Mouse (Mus musculus) heart, postnatal 0 days (tissue): Measurements from ENCODE around the gene Glb1l. TPM values are rescaled to one million over a fixed set of nuclear protein-coding genes. Genes with fewer than 3 reads are reported as not detected.
A peak's percentile ranks its signal among the peaks of the same experiment; 100 is the strongest.

Experiments used
- ATAC-seq: fragments of 200-750 bp; cut with Nextera tagmentation; 2 replicates; pipeline ENCODE4 v1.8.0; 2017; ENCODE audit warnings: low read depth, moderate number of reproducible peaks, moderate library complexity; ENCODE audit not compliant: insufficient read depth
- DNase-seq: peaks from one replicate; pipeline ENCODE4 v3.0.0-alpha.2; 2016; ENCODE audit warnings: low spot score
- H3K27ac ChIP-seq: fragments of 300-500 bp; sonication (generic); 2 replicates; pipeline ENCODE4 v1.5.1; 2014; ENCODE audit warnings: low read depth, mild to moderate bottlenecking
- H3K27me3 ChIP-seq: fragments of 300-500 bp; sonication (generic); 2 replicates; pipeline ENCODE4 v1.6.1; 2014; ENCODE audit warnings: low read length, mixed read lengths; ENCODE audit not compliant: control insufficient read depth, insufficient read depth
- H3K36me3 ChIP-seq: fragments of 300-500 bp; sonication (generic); replicated peaks from 2 replicates; pipeline ENCODE4 v1.6.1; 2014; ENCODE audit warnings: low read length, mixed read lengths; ENCODE audit not compliant: control insufficient read depth, insufficient read depth
- H3K4me1 ChIP-seq: fragments of 300-500 bp; sonication (generic); 2 replicates; pipeline ENCODE4 v1.6.1; 2014; ENCODE audit warnings: antibody characterized with exemption; ENCODE audit not compliant: control insufficient read depth, insufficient read depth
- H3K4me2 ChIP-seq: fragments of 300-500 bp; sonication (generic); 2 replicates; pipeline ENCODE4 v1.6.1; 2014; ENCODE audit warnings: low read depth, mild to moderate bottlenecking, low read length, moderate library complexity
- H3K4me3 ChIP-seq: fragments of 300-500 bp; sonication (generic); 2 replicates; pipeline ENCODE4 v1.5.1; 2014; ENCODE audit warnings: low read depth, low read length
- H3K9ac ChIP-seq: fragments of 300-500 bp; sonication (generic); replicated peaks from 2 replicates; pipeline ENCODE4 v1.6.1; 2014; ENCODE audit warnings: low read depth, low read length, mixed read lengths
- H3K9me3 ChIP-seq: fragments of 300-500 bp; sonication (generic); replicated peaks from 2 replicates; pipeline ENCODE4 v1.6.1; 2016; ENCODE audit warnings: low read length; ENCODE audit not compliant: control insufficient read depth
- CTCF ChIP-seq: IDR thresholded peaks from 2 replicates; pipeline ENCODE4 v1.5.1; 2016; ENCODE audit warnings: antibody characterized with exemption, control low read depth, low read depth
- EP300 ChIP-seq: IDR thresholded peaks from 2 replicates; pipeline ENCODE4 v1.6.1; 2016; ENCODE audit warnings: antibody characterized with exemption, low read depth
- WGBS: fragments of 180-500 bp; shearing (Covaris S2); extraction: QIAGEN DNeasy Blood & Tissue Kit; methylation state at CpG from one replicate; pipeline ENCODE4 v1.1.7; 2014; 5-methylcytosine and 5-hydroxymethylcytosine counted together
- polyA plus RNA-seq: library from polyadenylated mRNA; unstranded; fragments of >200 nt; fragmentation: Nextera tagmentation; extraction: Ambion mirVana; gene quantifications from 2 replicates; pipeline ENCODE4 v1.2.1, GENCODE M21; 2015
- total RNA-seq: library from RNA; depleted of rRNA; stranded (reverse); fragments of >200 nt; gene quantifications from 2 replicates; pipeline ENCODE4 v1.2.3, GENCODE M21; 2014; ENCODE audit warnings: low replicate concordance; rRNA removed

Gene Glb1l
- total RNA-seq (9.8 and 11.3 TPM in 2 replicates), polyA plus RNA-seq (3.6 and 3.8 TPM in 2 replicates)

DNA sequence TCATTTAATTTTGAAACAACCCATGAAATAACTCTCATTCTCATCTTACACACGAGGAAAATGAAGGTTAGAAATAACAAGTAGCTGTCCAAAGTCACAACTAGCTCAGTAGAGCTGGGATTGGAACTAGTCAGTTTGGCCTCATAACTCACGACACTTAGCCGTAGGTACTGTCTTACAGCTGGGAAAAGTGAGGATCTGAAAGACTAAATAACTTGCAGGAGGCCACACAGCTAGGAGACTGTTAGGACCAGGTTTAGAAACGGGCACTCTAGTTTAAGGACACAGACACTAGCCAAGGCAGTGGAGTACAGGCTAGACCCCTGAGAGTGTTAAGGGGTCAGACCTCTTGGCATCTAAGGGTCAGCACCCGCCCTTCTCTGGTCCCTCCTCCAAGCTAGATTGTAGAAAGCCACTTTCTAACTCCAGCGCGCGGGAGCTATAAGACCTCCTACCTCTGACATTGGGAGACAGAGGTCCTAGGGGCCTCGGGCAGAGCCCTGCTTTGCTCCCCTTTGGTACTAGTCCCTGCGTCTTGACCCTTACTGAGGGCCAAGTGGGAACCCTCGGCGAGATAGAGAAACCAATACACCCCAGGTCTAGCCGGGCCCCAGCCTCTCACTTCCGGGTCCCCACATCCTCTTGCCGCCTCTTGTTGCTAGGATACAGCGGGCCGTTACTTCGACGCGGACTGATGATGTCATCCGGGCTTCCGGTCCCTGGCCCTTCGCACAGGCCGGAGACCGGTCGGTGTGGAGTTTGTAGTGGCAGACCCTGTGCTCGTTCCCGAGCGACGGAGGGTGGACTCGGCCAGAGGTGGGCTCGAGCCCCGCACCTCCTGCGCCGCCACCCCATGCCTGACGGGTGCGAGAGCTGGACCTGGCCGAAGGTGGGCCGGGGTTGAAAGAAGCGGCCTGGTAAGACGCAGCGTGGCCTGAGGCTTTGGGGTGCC is at the start of gene Glb1l, which contains the start of gene Stk16:
TSS of gene Glb1l (minus strand) at position 678 of the 952 bp plus-strand sequence.
TSS of gene Stk16 (plus strand) at position 703 of the 952 bp plus-strand sequence.
- TF ChIP-seq EP300 (peak; percentile 33; the same call in 1 of the 2 replicates), CTCF (no peak)
- H3K4me2 ChIP-seq: peak within 1 kb of the TSS; percentile 89
- H3K27me3 ChIP-seq: no peaks in the 10 kb centered on the region
- WGBS: 5% methylated on average over 42 of the region's 42 CpGs
- H3K4me1 ChIP-seq: peaks cover 29% of the 10 kb centered on the region
- ATAC-seq: peak; percentile 91
- peak within 1 kb of the TSS; percentile 91 for H3K4me3 ChIP-seq
- peak within 1 kb of the TSS; percentile 59 for H3K27ac ChIP-seq
- H3K9ac ChIP-seq: peak within 1 kb of the TSS; percentile 92
- DNase-seq: peak; percentile 95
- H3K36me3 ChIP-seq: peaks cover 31% of the 10 kb centered on the region
- no peaks in the 10 kb centered on the region for H3K9me3 ChIP-seq

DNA sequence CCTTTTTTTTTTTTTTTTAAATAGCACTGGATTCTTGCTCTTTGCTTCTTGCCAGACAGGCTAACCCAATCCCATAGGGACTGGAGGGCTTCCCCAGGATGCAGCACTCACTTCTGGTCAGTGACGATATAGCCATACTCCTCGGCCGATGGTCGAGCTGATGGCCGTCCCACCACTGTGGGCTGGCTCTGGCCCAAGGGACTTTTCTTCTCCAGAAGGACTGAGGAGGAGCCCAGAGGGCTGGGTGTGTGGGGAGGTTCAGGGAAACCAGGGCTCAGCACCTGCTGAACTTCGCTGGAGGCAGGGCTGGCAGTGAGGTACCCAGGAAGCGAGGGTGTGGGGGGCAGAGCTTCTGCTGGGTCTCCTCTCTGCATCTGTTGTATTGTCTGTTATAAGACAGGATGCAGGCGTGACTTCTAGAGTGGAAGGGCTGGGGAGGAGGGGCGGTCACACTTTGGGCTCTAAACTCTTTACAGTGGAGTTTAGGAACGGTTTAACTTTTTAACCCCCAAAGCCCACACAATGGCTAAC is 45.0 kb upstream of the Glb1l start:
- Histone ChIP-seq H3K4me2 (no peak overlapping the region), H3K4me3 (no peak overlapping the region), H3K9ac (no peak overlapping the region), H3K36me3 (no peaks in the 10 kb centered on the region), H3K27me3 (no peaks in the 10 kb centered on the region), H3K27ac (no peak overlapping the region), H3K4me1 (peaks cover 3% of the 10 kb centered on the region), H3K9me3 (no peaks in the 10 kb centered on the region)
- ATAC-seq (no peak), DNase-seq (no peak)
- WGBS: 37% methylated on average over 10 of the region's 10 CpGs
- no peak for TF ChIP-seq EP300
- no peak for TF ChIP-seq CTCF

DNA sequence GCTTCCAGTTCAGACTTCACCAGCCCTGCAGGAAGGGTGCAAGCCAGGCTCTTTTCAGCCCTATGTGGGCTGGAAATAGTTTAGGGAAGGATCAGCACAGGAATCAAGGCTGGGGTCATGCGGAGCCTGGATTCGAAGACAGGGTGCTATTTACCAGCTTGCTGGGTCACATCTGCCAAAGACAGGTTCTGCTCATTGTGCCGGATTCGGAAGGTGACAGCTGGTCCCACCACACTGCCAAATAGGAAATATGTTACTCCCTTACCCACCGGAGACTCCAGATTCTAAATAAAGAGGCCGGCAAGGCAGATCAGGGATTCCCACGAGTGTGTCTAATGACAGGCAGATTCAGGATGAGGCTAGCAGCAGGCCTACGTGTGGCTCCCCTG is 44.0 kb upstream of the Glb1l start:
- WGBS: 66% methylated on average over 8 of the region's 8 CpGs
- DNase-seq (no peak), ATAC-seq (no peak)
- Histone ChIP-seq H3K4me1 (peaks cover 3% of the 10 kb centered on the region), H3K27ac (no peak overlapping the region), H3K9me3 (no peaks in the 10 kb centered on the region), H3K4me2 (no peak overlapping the region), H3K4me3 (no peak overlapping the region), H3K9ac (no peak overlapping the region), H3K27me3 (no peaks in the 10 kb centered on the region), H3K36me3 (no peaks in the 10 kb centered on the region)
- no peak for TF ChIP-seq EP300
- no peak for TF ChIP-seq CTCF

DNA sequence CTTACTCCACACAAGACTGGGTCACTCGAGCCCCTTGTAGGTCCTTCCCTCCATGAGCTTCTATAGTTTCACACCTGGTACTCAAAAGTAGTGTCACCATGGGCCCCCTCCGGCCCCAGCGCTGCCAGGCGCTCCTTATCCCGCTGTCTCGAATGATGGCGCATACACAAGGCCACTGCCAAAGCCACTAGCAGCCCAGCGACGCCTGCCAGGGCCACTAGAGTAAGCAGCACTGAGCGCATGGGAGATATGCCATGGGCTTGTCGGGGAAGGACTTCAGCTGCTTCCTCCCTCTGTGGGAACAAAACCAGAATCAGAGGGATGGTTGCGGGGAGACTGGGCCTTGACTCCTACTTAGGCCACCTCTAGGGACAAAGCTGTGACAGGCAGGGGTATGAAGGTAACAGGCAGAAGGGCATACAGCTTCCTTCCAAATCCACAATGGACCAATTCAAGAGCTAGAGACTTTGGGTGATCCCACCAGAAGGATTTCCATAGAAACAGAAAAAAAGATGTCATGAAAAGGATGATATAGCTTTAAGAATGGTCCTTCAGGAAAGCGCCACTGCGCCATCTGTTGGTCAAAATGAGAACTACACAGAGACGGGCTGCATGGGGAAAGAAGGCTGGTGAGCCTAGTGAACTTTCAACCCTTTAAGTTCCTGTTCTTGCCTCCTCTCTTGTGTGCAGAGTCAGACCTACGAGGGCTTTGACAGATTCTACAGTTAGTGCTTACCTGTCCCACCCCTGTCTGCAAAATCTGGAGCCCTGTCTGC is 43.4 kb upstream of the Glb1l start:
- peak; percentile 46 for DNase-seq
- ATAC-seq: no peak
- Histone ChIP-seq H3K4me1 (peaks cover 3% of the 10 kb centered on the region), H3K9me3 (no peaks in the 10 kb centered on the region), H3K4me2 (no peak overlapping the region), H3K27me3 (no peaks in the 10 kb centered on the region), H3K9ac (no peak overlapping the region), H3K36me3 (no peaks in the 10 kb centered on the region), H3K4me3 (no peak overlapping the region), H3K27ac (no peak overlapping the region)
- WGBS: 54% methylated on average over 16 of the region's 16 CpGs
- TF ChIP-seq EP300 (no peak), CTCF (peak; percentile 89)

DNA sequence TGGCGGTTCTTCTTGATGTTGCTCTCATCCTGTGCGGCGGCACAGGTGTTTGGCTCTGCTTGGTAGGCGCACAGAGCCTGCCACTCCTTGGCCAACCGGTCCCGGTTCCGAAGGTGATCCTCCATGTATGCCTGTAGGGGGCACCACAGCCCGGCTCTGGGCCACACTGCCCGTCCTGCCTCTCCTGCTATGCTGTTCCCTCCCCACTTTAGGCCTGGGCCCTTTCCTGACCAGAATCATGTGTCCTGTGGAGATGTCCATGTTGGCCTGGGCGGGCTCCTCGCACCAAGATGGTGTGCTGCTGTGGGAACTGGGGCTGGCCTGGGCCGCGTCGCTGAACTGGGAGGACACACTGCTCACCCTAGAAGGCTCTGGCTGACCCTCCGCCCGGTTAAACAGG is 42.4 kb upstream of the Glb1l start:
- no peaks in the 10 kb centered on the region for H3K27me3 ChIP-seq
- no peak overlapping the region for H3K27ac ChIP-seq
- peaks cover 6% of the 10 kb centered on the region for H3K4me1 ChIP-seq
- WGBS: 65% methylated on average over 16 of the region's 16 CpGs
- TF ChIP-seq CTCF (no peak), EP300 (no peak)
- no peaks in the 10 kb centered on the region for H3K9me3 ChIP-seq
- no peak overlapping the region for H3K4me3 ChIP-seq
- ATAC-seq (no peak), DNase-seq (no peak)
- H3K4me2 ChIP-seq: no peak overlapping the region
- H3K9ac ChIP-seq: no peak overlapping the region
- no peaks in the 10 kb centered on the region for H3K36me3 ChIP-seq
